Comparison of ENCODE assay signal across 9 mouse cellular contexts in genomic region chr11:59015052-59015451, GRCm38 (mm10). TPM values are rescaled to one million over a fixed set of nuclear protein-coding genes. Genes with fewer than 3 reads are reported as not detected.
DNase-seq lines count a peak whose midpoint lies in the region; ATAC-seq and TF ChIP-seq lines count a peak whose summit lies in the region.
"Had no signal": no experiment of that assay in that cellular context is flagged by ENCODE, and none has a peak within 500 bp of the region (broad histone marks: within the 10 kb centered on the region; RNA-seq: fewer than 3 reads in every experiment).

No protein-coding gene starts in this region.

- H3K9me3 ChIP-seq in forebrain, embryonic 11.5 days (ENCODE audit: control insufficient read depth, low read length) = no peaks in the 10 kb centered on the region
- H3K9me3 ChIP-seq in forebrain, embryonic 13.5 days (replicated peaks) = no peaks in the 10 kb centered on the region
- H3K9me3 ChIP-seq in neural tube, embryonic 15.5 days (replicated peaks) = no peaks in the 10 kb centered on the region
- no peaks in the 10 kb centered on the region for H3K9me3 ChIP-seq in midbrain, postnatal 0 days (ENCODE audit: low read length)
- H3K9me3 ChIP-seq: midbrain, embryonic 12.5 days had no signal

- peak; percentile 71 for DNase-seq in forebrain, embryonic 11.5 days (ENCODE audit: low spot score)
- DNase-seq in neural tube, embryonic 10.5 days (ENCODE audit: extremely low spot score, low spot score) = peak; percentile 23
- peak; percentile 20 for DNase-seq in brain, embryonic 14.5 days (ENCODE audit: low read depth)
- DNase-seq in layer of hippocampus, postnatal 36 days = peak; percentile 37 to 44
- DNase-seq in midbrain, postnatal 0 days (ENCODE audit: low spot score) = no peak
- no peak for DNase-seq in urinary bladder, adult 18-20 months (ENCODE audit: low spot score in 2 of 2)

- H3K36me3 ChIP-seq in forebrain, embryonic 11.5 days (ENCODE audit: control insufficient read depth, insufficient read depth, low read length) = no peaks in the 10 kb centered on the region
- H3K36me3 ChIP-seq in forebrain, embryonic 13.5 days (ENCODE audit: poor library complexity, severe bottlenecking) = no peaks in the 10 kb centered on the region
- H3K36me3 ChIP-seq in neural tube, embryonic 15.5 days = no peaks in the 10 kb centered on the region
- no peaks in the 10 kb centered on the region for H3K36me3 ChIP-seq in midbrain, postnatal 0 days (ENCODE audit: insufficient read depth, low read length)
- H3K36me3 ChIP-seq: midbrain, embryonic 12.5 days had no signal

- no peaks in the 10 kb centered on the region for H3K4me1 ChIP-seq in forebrain, embryonic 11.5 days (replicated peaks; ENCODE audit: control insufficient read depth, insufficient read depth, low read length)
- H3K4me1 ChIP-seq in forebrain, embryonic 13.5 days = no peaks in the 10 kb centered on the region
- H3K4me1 ChIP-seq in neural tube, embryonic 15.5 days = no peaks in the 10 kb centered on the region
- no peaks in the 10 kb centered on the region for H3K4me1 ChIP-seq in midbrain, postnatal 0 days (ENCODE audit: insufficient read depth, low read length)
- H3K4me1 ChIP-seq: midbrain, embryonic 12.5 days had no signal

- no peak overlapping the region for H3K9ac ChIP-seq in forebrain, embryonic 11.5 days (ENCODE audit: low read length)
- no peak overlapping the region for H3K9ac ChIP-seq in forebrain, embryonic 13.5 days
- H3K9ac ChIP-seq in neural tube, embryonic 15.5 days (replicated peaks) = no peak overlapping the region
- H3K9ac ChIP-seq in midbrain, postnatal 0 days (replicated peaks; ENCODE audit: low read length, poor library complexity, severe bottlenecking) = no peak overlapping the region
- H3K9ac ChIP-seq: midbrain, embryonic 12.5 days had no signal

- no peak overlapping the region for H3K27ac ChIP-seq in forebrain, embryonic 11.5 days (ENCODE audit: low read depth, low read length)
- no peak overlapping the region for H3K27ac ChIP-seq in forebrain, embryonic 13.5 days
- H3K27ac ChIP-seq in neural tube, embryonic 15.5 days (replicated peaks) = no peak overlapping the region
- H3K27ac ChIP-seq in midbrain, postnatal 0 days (ENCODE audit: low read depth, low read length) = no peak overlapping the region
- H3K27ac ChIP-seq: midbrain, embryonic 12.5 days had no signal

- TF ChIP-seq POLR2A in brain, embryonic 14.5 days (IDR thresholded peaks at IDR 0.05; ENCODE audit: borderline replicate concordance, extremely low read depth, insufficient read depth, insufficient read length, poor library complexity, severe bottlenecking) = no peak

- no peak for ATAC-seq in forebrain, embryonic 11.5 days (replicated peaks; ENCODE audit: low FRiP score)
- no peak for ATAC-seq in forebrain, embryonic 13.5 days
- ATAC-seq in neural tube, embryonic 15.5 days (ENCODE audit: low FRiP score) = no peak
- ATAC-seq in midbrain, postnatal 0 days (ENCODE audit: low FRiP score) = no peak

- no peaks in the 10 kb centered on the region for H3K27me3 ChIP-seq in forebrain, embryonic 11.5 days (ENCODE audit: control insufficient read depth, insufficient read depth, low read length)
- peaks cover 4% of the 10 kb centered on the region; the same call in 1 of the 2 replicates for H3K27me3 ChIP-seq in forebrain, embryonic 13.5 days
- H3K27me3 ChIP-seq in neural tube, embryonic 15.5 days (replicated peaks) = no peaks in the 10 kb centered on the region
- H3K27me3 ChIP-seq in midbrain, postnatal 0 days (ENCODE audit: insufficient read depth, low read length) = no peaks in the 10 kb centered on the region
- H3K27me3 ChIP-seq: midbrain, embryonic 12.5 days had no signal

- peak; percentile 54; the same call in 1 of the 2 replicates for TF ChIP-seq CTCF in brain, embryonic 14.5 days (IDR thresholded peaks at IDR 0.05; ENCODE audit: borderline replicate concordance, extremely low read depth, insufficient read depth, insufficient read length)
- TF ChIP-seq CTCF in midbrain, postnatal 0 days (IDR thresholded peaks at IDR 0.05) = peak; percentile 49

- H3K4me3 ChIP-seq in forebrain, embryonic 11.5 days (ENCODE audit: low read depth, low read length) = no peak overlapping the region
- no peak overlapping the region for H3K4me3 ChIP-seq in forebrain, embryonic 13.5 days
- H3K4me3 ChIP-seq in neural tube, embryonic 15.5 days (replicated peaks) = no peak overlapping the region
- H3K4me3 ChIP-seq in midbrain, postnatal 0 days (ENCODE audit: low read depth, low read length) = no peak overlapping the region
- H3K4me3 ChIP-seq: midbrain, embryonic 12.5 days had no signal

- no peak overlapping the region for H3K4me2 ChIP-seq in forebrain, embryonic 11.5 days (ENCODE audit: low read depth, low read length, severe bottlenecking)
- H3K4me2 ChIP-seq in forebrain, embryonic 13.5 days = no peak overlapping the region
- no peak overlapping the region for H3K4me2 ChIP-seq in neural tube, embryonic 15.5 days
- H3K4me2 ChIP-seq in midbrain, postnatal 0 days (ENCODE audit: low read depth, low read length, poor library complexity, severe bottlenecking) = no peak overlapping the region
- H3K4me2 ChIP-seq: midbrain, embryonic 12.5 days had no signal

- 37% methylated on average over 9 of the region's 9 CpGs for WGBS in forebrain, embryonic 11.5 days
- 38% methylated on average over 9 of the region's 9 CpGs for WGBS in forebrain, embryonic 13.5 days
- 42% methylated on average over 9 of the region's 9 CpGs for WGBS in neural tube, embryonic 15.5 days
- 37% methylated on average over 9 of the region's 9 CpGs for WGBS in midbrain, postnatal 0 days

RNA-seq across cellular contexts. Expression of gene Trim11, which starts 37.2 kb away (rescaled TPM):
- 17.3 and 20.5 TPM in 2 replicates for polyA plus RNA-seq in forebrain, embryonic 11.5 days (2014; fragmentation: Nextera tagmentation; extraction: Ambion mirVana)
- polyA plus RNA-seq in forebrain, embryonic 13.5 days (2015; fragmentation: Nextera tagmentation; extraction: Ambion mirVana) = 19.4 and 22.9 TPM in 2 replicates
- polyA plus RNA-seq in neural tube, embryonic 15.5 days (2015; fragmentation: Nextera tagmentation; extraction: Ambion mirVana) = 22.2 and 22.5 TPM in 2 replicates
- polyA plus RNA-seq in brain, embryonic 14.5 days (2012; rRNA removed) = 25.8 and 30.6 TPM in 2 replicates
- 10 to 100 TPM; 28.8 to 29.3 TPM for total RNA-seq in layer of hippocampus, postnatal 36 days (2021)
- total RNA-seq in midbrain, postnatal 0 days (2014; rRNA removed) = 23.7 and 27.8 TPM in 2 replicates
- 15.2 and 16.5 TPM in 2 replicates for polyA plus RNA-seq in midbrain, postnatal 0 days (2015; fragmentation: Nextera tagmentation; extraction: Ambion mirVana)

Comparison
In these comparisons a context has a peak if more than half of its experiments do, and no peak if none do; other contexts are left out.
1. DNase-seq: peak in forebrain, embryonic 11.5 days (single experiment), neural tube, embryonic 10.5 days (single experiment), brain, embryonic 14.5 days (single experiment) and layer of hippocampus, postnatal 36 days (2 of 2); none in midbrain, postnatal 0 days (single experiment) and urinary bladder, adult 18-20 months (0 of 2).